Mouse (Mus musculus): Measurements from ENCODE around the gene Derl3.

DNA sequence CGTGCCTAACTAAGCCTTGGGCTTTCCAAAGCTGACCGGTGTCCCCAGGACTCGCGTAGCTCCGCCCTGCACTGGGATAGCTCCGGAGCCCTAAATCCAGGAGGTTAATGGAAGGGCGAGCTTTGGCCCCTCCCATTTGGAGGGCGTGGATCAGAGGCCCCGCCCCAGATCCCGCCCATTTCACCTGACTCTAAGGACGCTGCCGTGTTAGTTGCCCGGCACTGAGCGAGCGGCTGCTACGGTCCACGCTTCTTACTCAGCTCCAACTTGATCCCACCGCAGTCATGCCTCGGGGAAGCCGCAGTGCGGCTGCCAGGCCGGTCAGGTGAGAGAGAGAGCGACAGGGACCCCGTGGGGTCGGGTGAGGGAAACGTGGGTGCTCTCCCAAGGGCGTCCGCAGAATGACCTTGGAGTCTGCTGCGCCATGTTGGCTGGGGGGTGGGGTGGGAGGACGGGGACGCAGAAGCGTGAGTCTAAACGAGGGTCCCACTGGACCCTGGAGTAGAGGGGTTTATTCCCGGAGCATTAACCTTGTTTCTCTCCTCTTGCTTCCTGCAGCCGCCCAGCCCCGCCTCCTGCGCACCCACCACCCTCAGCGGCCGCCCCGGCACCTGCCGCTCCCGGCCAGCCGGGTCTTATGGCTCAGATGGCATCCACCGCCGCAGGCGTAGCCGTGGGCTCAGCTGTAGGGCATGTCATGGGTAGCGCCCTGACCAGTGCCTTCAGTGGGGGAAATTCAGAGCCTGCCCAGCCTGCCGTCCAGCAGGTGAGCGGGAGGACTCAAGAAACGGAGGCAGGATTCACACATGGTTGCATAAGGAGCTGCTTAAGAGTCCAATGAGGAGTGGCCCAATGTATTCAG lies 42.7 kb downstream of the Derl3 start, which contains the start of gene Mmp11:
- TF ChIP-seq CTCF (IDR thresholded peaks at IDR 0.05; ENCODE audit: low read depth, low read length) = no peak
- TF ChIP-seq GATA1 (IDR thresholded peaks at IDR 0.05; ENCODE audit: borderline replicate concordance, low read length) = no peak
- no peak for TF ChIP-seq TAL1 (conservative IDR thresholded peaks at IDR 0.05; ENCODE audit: low read depth, low read length)
